Mouse (Mus musculus): ENCODE results near the gene Naaladl2. TPM values are rescaled to one million over a fixed set of nuclear protein-coding genes. Genes with fewer than 3 reads are reported as not detected.

Naaladl2 gene
- 2.5 and 3.3 TPM in 2 replicates for polyA plus RNA-seq (2014; fragmentation: Nextera tagmentation; extraction: Ambion mirVana)

DNA sequence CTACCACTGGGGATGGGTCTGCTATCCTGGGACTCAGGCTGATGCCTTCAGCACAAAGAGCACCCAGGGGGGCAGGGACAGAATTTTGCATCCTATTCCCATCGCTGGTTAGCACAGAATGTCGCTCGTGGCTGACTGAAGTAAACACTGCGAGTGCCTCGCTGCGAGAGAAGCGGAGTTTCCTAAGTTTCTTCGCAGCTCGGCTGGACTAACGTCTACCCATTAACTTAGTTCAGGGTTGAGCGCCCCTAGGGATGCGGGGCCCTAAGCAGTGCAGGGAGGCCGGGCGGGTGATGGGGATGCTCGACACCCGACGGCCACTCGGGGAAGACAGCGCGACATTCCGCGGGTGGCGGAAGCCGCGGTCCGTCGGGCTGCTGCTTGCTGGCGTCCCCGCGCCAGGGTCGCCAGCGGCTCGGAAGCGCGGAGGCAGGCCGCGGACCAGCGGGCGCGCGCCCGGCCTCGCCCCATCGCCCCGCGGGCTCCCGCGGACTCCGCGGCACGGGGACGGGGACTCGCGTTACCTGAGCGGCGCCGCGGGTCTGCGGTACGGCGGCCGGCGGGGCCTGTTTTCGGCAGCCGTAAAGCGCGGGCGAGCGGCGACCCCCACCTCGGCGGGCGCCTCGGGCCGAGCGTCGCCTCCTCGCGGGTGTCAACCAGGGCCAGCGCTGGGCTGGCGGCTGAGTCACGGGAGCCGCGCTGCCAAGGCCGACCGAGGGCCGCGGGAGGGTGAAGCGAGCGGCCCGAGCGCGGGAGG is at the start of gene Naaladl2:
Gene Naaladl2 (minus strand): TSS at position 707 of the 757 bp plus-strand sequence.
- WGBS, result 0% methylated on average over 39 of the region's 93 CpGs

DNA sequence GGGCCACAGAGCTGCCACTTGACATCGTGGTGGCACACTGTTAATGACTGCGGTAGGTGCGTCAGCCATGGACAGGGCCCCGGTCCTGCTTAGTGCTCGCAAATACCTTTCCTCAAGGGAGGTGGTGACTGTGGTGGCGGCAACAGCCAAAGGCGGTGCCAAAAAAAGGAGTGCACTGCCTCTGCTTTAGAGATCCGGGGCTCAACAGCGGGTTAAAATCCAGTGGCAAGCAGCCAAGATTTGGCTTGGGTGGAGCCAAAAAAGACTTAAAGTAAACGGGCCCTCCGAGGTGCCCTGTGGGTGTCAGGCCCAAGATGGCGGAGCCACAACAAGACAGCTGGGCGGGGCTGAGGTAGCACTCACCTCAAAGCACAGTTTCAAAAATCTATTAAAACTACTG is 7.7 kb upstream of the Naaladl2 start:
- H3K4me3 ChIP-seq (ENCODE audit: low read depth, low read length), result no peak overlapping the region
- no peaks in the 10 kb centered on the region for H3K4me1 ChIP-seq (ENCODE audit: control insufficient read depth, insufficient read depth, low read length)
- H3K9ac ChIP-seq (ENCODE audit: low read depth, low read length), result no peak overlapping the region
- H3K27me3 ChIP-seq (replicated peaks; ENCODE audit: control insufficient read depth, insufficient read depth, low read length), result no peaks in the 10 kb centered on the region
- H3K4me2 ChIP-seq (ENCODE audit: low read depth, low read length), result no peak overlapping the region
- no peak overlapping the region for H3K27ac ChIP-seq (replicated peaks; ENCODE audit: low read depth, low read length)
- WGBS, result 92% methylated on average over 13 of the region's 13 CpGs
- DNase-seq (ENCODE audit: low spot score) (no peak), ATAC-seq (ENCODE audit: low read depth) (no peak)
- no peaks in the 10 kb centered on the region for H3K36me3 ChIP-seq (ENCODE audit: control insufficient read depth, insufficient read depth, low read length)
- H3K9me3 ChIP-seq (ENCODE audit: control insufficient read depth, low read length), result peaks cover 37% of the 10 kb centered on the region

More for the DNA sequence above, at the start of gene Naaladl2:
- ATAC-seq (ENCODE audit: low read depth) (peak; percentile 93), DNase-seq (ENCODE audit: low spot score) (peak; percentile 78)
- Histone ChIP-seq H3K36me3 (ENCODE audit: control insufficient read depth, insufficient read depth, low read length) (no peaks in the 10 kb centered on the region), H3K4me2 (ENCODE audit: low read depth, low read length) (peak within 1 kb of the TSS; percentile 76), H3K4me3 (ENCODE audit: low read depth, low read length) (peak within 1 kb of the TSS; percentile 70), H3K27ac (replicated peaks; ENCODE audit: low read depth, low read length) (peak within 1 kb of the TSS; percentile 95), H3K9me3 (ENCODE audit: control insufficient read depth, low read length) (no peaks in the 10 kb centered on the region), H3K4me1 (ENCODE audit: control insufficient read depth, insufficient read depth, low read length) (peaks cover 9% of the 10 kb centered on the region; the same call in 1 of the 2 replicates), H3K27me3 (replicated peaks; ENCODE audit: control insufficient read depth, insufficient read depth, low read length) (no peaks in the 10 kb centered on the region), H3K9ac (ENCODE audit: low read depth, low read length) (peak within 1 kb of the TSS; percentile 89)

DNA sequence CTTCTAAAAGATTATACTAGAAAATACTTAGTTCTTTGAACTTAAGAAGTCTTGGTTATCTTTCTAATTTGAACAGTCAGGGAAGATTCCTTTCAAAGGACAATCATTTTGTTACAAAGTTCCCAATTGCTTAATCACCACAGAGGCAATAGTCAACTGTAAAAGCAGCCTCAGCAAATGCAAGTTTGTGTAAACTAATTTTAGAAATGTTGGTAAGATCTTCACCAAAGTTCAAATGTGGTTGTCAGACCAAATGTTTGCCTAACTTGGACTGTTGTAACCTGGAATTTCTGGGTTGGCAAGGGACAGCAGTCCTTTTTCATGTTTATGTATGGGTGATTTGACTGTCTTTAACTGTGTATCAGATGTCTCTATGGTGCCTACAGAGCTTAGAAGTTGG is 3.2 kb upstream of the Naaladl2 start:
- ATAC-seq (ENCODE audit: low read depth) (no peak), DNase-seq (ENCODE audit: low spot score) (no peak)
- Histone ChIP-seq H3K27me3 (replicated peaks; ENCODE audit: control insufficient read depth, insufficient read depth, low read length) (no peaks in the 10 kb centered on the region), H3K4me3 (ENCODE audit: low read depth, low read length) (no peak overlapping the region), H3K4me1 (ENCODE audit: control insufficient read depth, insufficient read depth, low read length) (peaks cover 9% of the 10 kb centered on the region; the same call in 1 of the 2 replicates), H3K4me2 (ENCODE audit: low read depth, low read length) (no peak overlapping the region), H3K9ac (ENCODE audit: low read depth, low read length) (no peak overlapping the region), H3K27ac (replicated peaks; ENCODE audit: low read depth, low read length) (no peak overlapping the region), H3K9me3 (ENCODE audit: control insufficient read depth, low read length) (peaks cover 20% of the 10 kb centered on the region), H3K36me3 (ENCODE audit: control insufficient read depth, insufficient read depth, low read length) (no peaks in the 10 kb centered on the region)

DNA sequence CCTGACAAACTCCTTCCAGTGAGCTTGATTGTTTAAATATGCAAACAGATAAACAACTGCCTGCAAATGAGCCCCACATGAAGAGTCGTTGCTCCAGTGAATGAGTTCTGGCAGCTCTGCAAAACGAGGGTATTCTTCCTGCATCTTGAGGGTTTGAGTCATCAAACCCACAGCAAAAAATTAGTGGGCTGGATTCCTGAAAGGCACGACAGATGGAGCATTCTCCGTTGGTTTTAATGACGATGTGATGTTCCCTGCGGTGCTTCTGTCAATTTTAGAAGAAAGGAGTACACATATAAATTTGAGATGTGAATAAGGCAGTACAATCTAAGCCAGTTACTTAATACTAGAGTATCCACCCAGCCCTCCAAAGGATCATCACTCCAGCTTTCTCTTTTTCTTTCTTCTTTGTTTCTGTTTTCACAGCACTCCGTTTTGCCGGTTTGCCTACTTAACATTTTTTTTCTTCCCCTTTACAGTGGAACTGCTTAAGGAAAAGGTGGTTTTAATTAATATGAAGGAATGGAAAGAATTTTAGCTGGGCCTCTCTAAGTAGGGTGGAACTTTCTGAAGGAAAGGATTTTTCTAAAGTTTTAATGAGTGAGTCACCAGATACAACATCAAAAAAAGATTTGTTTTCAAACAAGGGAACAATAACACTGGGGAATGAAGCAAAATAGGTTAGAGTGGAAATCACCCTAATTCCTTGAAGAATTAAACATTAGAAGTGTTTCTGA is 1.1 kb upstream of the Naaladl2 start:
- H3K4me3 ChIP-seq (ENCODE audit: low read depth, low read length), result peak overlapping the region; percentile 70
- H3K9ac ChIP-seq (ENCODE audit: low read depth, low read length), result no peak overlapping the region
- H3K36me3 ChIP-seq (ENCODE audit: control insufficient read depth, insufficient read depth, low read length), result no peaks in the 10 kb centered on the region
- peak overlapping the region; percentile 76 for H3K4me2 ChIP-seq (ENCODE audit: low read depth, low read length)
- DNase-seq (ENCODE audit: low spot score), result peak; percentile 86
- no peak for ATAC-seq (ENCODE audit: low read depth)
- H3K4me1 ChIP-seq (ENCODE audit: control insufficient read depth, insufficient read depth, low read length), result peaks cover 9% of the 10 kb centered on the region; the same call in 1 of the 2 replicates
- H3K27ac ChIP-seq (replicated peaks; ENCODE audit: low read depth, low read length), result peak overlapping the region; percentile 95
- 6% methylated on average over 8 of the region's 8 CpGs for WGBS
- no peaks in the 10 kb centered on the region for H3K27me3 ChIP-seq (replicated peaks; ENCODE audit: control insufficient read depth, insufficient read depth, low read length)
- peaks cover 12% of the 10 kb centered on the region; the same call in 1 of the 2 replicates for H3K9me3 ChIP-seq (ENCODE audit: control insufficient read depth, low read length)

DNA sequence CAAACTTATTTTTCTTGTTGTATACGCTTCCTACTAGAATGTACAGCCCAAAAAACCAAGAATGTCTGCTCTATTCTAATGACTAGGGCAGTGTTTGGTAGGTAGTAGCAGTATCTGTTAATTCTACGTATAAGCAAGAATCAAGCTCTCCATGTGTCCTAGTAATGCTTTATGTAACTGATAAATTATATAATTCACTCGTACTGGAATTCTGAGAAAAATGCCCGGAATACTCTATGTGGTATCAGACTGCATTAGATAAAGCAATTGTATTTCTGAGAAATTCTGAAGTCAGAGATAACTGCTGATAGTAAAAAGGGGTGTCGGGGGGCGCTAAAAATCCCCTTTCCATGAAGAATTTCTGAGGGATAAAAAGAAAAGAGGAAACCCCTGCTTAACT is 950 bp downstream of the Naaladl2 start:
- 38% methylated on average over 6 of the region's 6 CpGs for WGBS
- peak overlapping the region; percentile 76 for H3K4me2 ChIP-seq (ENCODE audit: low read depth, low read length)
- H3K27ac ChIP-seq (replicated peaks; ENCODE audit: low read depth, low read length), result peak overlapping the region; percentile 95
- H3K27me3 ChIP-seq (replicated peaks; ENCODE audit: control insufficient read depth, insufficient read depth, low read length), result no peaks in the 10 kb centered on the region
- ATAC-seq (ENCODE audit: low read depth) (no peak), DNase-seq (ENCODE audit: low spot score) (no peak)
- peak overlapping the region; percentile 89 for H3K9ac ChIP-seq (ENCODE audit: low read depth, low read length)
- H3K4me3 ChIP-seq (ENCODE audit: low read depth, low read length), result peak overlapping the region; percentile 70
- no peaks in the 10 kb centered on the region for H3K36me3 ChIP-seq (ENCODE audit: control insufficient read depth, insufficient read depth, low read length)
- H3K9me3 ChIP-seq (ENCODE audit: control insufficient read depth, low read length), result no peaks in the 10 kb centered on the region
- peaks cover 9% of the 10 kb centered on the region; the same call in 1 of the 2 replicates for H3K4me1 ChIP-seq (ENCODE audit: control insufficient read depth, insufficient read depth, low read length)

DNA sequence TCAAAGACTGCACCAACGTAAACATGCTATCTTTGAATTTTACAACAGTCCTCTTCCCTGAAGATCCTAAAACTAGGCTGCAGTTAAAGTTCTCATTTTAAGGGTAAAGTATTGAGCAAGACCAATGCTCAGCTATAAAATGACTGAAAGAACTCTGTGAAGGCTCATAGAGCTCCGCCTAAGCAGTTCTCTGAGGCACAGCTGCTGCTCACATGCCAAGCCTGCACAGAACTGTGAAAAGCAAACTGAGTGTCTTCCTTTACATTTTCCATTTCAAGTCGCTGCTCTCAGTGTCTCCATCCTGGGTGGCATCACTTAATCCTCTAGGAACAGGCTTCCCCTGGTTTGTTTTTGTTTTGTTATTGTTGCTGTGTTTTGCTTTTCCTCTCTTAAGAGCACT is 12.2 kb downstream of the Naaladl2 start:
- H3K27ac ChIP-seq (replicated peaks; ENCODE audit: low read depth, low read length), result 0 out of 2 replicates have a peak overlapping the region, but pooled peaks have one; percentile 21
- H3K9ac ChIP-seq (ENCODE audit: low read depth, low read length), result no peak overlapping the region
- ATAC-seq (ENCODE audit: low read depth) (no peak), DNase-seq (ENCODE audit: low spot score) (peak; percentile 35)
- H3K4me2 ChIP-seq (ENCODE audit: low read depth, low read length), result no peak overlapping the region
- no peak overlapping the region for H3K4me3 ChIP-seq (ENCODE audit: low read depth, low read length)
- no peaks in the 10 kb centered on the region for H3K27me3 ChIP-seq (replicated peaks; ENCODE audit: control insufficient read depth, insufficient read depth, low read length)
- no peaks in the 10 kb centered on the region for H3K9me3 ChIP-seq (ENCODE audit: control insufficient read depth, low read length)
- H3K36me3 ChIP-seq (ENCODE audit: control insufficient read depth, insufficient read depth, low read length), result no peaks in the 10 kb centered on the region
- peaks cover 5% of the 10 kb centered on the region; the same call in 1 of the 2 replicates for H3K4me1 ChIP-seq (ENCODE audit: control insufficient read depth, insufficient read depth, low read length)
- WGBS, result 32% methylated on average over 3 of the region's 3 CpGs

DNA sequence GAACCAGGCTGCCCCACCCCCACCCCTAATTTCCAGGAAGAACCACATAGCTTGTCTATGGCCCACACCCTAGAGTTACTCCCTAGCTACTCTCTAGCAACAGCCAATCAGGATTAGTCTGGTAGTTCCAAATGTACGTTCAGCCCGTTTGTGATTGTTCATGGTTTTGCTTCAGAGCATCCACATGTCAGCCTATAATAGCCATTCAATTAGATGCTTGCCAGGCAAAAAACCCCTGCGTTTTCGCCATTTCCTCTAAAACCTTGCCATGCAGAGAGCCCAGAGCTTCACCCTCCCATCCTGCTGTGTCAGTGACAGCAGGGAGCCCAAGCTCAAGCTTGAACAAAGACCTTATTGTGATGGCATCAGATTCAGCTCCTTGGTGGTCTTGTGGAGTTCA is 16.2 kb downstream of the Naaladl2 start:
- Histone ChIP-seq H3K4me1 (ENCODE audit: control insufficient read depth, insufficient read depth, low read length) (peaks cover 5% of the 10 kb centered on the region; the same call in 1 of the 2 replicates), H3K9me3 (ENCODE audit: control insufficient read depth, low read length) (no peaks in the 10 kb centered on the region), H3K9ac (ENCODE audit: low read depth, low read length) (no peak overlapping the region), H3K4me2 (ENCODE audit: low read depth, low read length) (no peak overlapping the region), H3K36me3 (ENCODE audit: control insufficient read depth, insufficient read depth, low read length) (no peaks in the 10 kb centered on the region), H3K4me3 (ENCODE audit: low read depth, low read length) (no peak overlapping the region), H3K27me3 (replicated peaks; ENCODE audit: control insufficient read depth, insufficient read depth, low read length) (no peaks in the 10 kb centered on the region), H3K27ac (replicated peaks; ENCODE audit: low read depth, low read length) (no peak overlapping the region)
- ATAC-seq (ENCODE audit: low read depth) (no peak), DNase-seq (ENCODE audit: low spot score) (peak; percentile 12)
- WGBS, result 22% methylated on average over 4 of the region's 4 CpGs

DNA sequence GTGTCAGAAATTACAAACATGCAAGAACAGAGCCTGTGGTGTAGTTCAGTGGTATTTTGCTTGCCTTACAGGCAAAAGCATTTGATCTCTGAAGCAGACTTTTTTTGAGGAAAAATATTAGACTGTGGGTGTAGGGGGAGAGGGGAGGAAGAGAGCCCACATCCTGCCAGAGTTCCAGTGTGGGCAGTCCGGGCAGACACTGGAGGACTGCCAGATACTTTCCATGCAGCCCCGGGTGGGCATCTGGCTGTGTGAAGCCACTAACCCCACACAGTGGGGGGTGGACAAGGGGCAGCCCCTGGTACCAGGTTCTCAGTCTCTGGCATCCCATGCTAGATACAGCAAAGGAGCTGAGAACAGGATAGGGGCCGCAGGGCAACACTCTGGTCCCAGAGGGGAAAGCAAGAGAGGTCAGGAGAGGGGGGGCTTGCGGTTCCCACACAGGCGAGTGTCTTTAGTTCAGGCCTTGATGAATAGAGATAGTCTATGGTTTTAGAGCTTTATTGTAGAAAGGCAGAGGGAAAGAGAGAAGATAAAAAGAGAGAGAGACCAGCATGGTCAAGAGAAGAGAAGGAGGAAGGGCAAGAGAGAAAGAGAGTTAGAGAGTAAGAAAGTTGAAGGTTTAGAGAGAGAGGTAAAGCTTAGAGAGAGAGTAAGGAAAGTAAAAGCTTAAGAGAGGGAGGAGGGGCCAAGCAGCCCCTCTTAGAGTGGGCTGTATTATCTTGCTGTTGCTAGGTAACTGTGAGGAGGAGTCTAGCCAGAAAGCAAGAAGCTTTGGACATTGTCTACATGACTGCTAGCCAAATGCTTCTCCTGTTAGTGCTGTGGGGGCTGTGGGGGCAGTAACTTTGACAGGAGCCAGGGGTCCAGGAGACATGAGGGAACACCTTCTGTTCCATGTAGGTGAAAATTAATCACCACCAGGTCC is 18.9 kb downstream of the Naaladl2 start:
- no peaks in the 10 kb centered on the region for H3K27me3 ChIP-seq (replicated peaks; ENCODE audit: control insufficient read depth, insufficient read depth, low read length)
- no peak overlapping the region for H3K27ac ChIP-seq (replicated peaks; ENCODE audit: low read depth, low read length)
- 30% methylated on average over 5 of the region's 5 CpGs for WGBS
- H3K9me3 ChIP-seq (ENCODE audit: control insufficient read depth, low read length), result no peaks in the 10 kb centered on the region
- no peak for DNase-seq (ENCODE audit: low spot score)
- no peak overlapping the region for H3K9ac ChIP-seq (ENCODE audit: low read depth, low read length)
- H3K36me3 ChIP-seq (ENCODE audit: control insufficient read depth, insufficient read depth, low read length), result no peaks in the 10 kb centered on the region
- H3K4me3 ChIP-seq (ENCODE audit: low read depth, low read length), result no peak overlapping the region
- no peaks in the 10 kb centered on the region for H3K4me1 ChIP-seq (ENCODE audit: control insufficient read depth, insufficient read depth, low read length)
- ATAC-seq (ENCODE audit: low read depth), result no peak; the same call in 1 of the 2 replicates
- no peak overlapping the region for H3K4me2 ChIP-seq (ENCODE audit: low read depth, low read length)

All from embryonic facial prominence, embryonic 14.5 days (tissue).